Mouse (Mus musculus) cerebellum, adult 9-11 months (tissue): ENCODE measurements at regions not wholly inside any gene's neighbourhood (a gene's known extent, or its start where the extent isn't known, plus 50 kb on each side); places are given as distances from the start of the nearest gene placed in this dataset.
A peak's percentile ranks its signal among the peaks of the same experiment; 100 is the strongest.
"Not testable (repeated sequence)": the region's sequence is repeated elsewhere in the genome, so short reads cannot be mapped to it uniquely, and the experiment has no call there.

Source experiments
- DNase-seq: peaks from one replicate; pipeline ENCODE4 v3.0.0; 2022

DNA sequence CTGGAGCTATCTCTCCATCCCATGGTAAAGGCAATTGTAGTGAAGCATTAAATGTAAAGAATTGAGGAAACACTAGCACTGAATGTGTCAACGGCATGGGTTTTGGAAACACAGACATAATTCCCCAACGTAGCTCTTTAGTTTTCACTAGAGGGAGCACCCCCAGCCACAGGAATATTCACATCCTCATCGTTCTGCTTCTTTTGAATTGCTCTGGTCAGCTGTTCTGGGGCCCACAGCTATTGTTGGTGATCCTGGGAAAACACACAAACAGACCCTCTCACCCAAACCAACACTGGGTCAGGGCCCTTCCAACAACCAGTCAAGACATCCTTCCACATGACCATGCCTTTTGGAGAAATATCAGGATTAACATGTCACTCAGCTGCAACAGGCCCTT lies 119.7 kb downstream of the Impg2 start:
- DNase-seq: not testable (repeated sequence)

DNA sequence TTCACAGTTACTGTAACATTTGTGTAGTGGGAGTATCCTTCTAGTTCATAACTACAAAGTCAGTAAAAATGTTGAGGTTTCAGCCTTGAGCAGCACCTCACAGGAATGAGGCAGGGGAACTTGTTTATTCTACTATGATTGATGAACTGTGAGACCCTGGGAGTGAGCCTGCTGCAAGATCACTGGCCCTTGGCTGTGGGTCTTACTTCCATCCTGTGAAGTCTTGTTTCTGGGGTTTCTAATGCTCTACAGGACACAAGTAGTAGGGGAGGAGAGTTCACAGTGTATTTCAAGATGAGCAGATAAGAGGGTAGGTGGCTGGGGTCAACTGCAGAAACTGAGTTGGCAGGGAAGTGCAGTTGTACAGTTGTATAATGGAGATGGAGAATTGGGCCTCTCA lies 128.3 kb upstream of the Abi3bp start:
- no peak for DNase-seq

DNA sequence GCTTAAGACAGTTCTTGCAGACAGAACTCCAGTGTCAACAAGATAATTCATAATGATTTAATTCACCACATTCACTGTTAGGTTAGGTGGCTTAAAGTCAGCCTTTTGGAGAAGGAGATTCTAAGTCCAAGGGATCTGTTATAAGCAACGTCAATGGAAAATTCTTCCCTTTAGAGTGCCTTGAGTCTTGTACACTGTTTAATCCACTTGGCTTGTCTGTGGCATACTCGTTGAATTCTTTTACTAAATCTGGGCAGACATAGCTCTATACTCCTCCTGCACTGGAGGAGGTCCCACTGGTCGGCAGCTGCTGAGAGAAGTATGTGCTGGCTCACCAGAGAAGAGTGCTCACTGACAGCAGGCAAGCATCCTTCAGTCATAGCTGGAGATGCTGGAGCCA lies 124.8 kb upstream of the Abi3bp start:
- DNase-seq: no peak

GRCm38 (mm10) chr16:56359101-56359500 lies 118.6 kb upstream of the Abi3bp start:
- DNase-seq: no peak

DNA sequence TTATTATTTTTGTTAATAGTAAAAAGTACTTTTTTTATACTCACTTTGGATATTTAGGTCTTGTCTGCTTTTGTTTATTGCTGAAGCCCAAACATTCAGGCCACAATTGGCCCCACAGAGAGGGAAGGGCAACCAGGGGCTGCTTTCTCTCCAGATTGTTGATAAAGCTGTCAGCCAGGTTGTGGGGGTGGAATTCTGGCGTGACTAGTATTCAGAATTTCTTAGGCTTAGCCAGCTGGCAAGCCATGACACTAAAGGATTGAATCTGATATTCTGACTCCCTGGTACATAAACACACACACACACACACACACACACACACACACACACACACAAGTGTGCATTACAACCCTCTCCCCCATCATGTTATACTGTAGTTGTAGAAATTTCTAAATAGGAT lies 116.7 kb upstream of the Abi3bp start:
- DNase-seq: no peak

DNA sequence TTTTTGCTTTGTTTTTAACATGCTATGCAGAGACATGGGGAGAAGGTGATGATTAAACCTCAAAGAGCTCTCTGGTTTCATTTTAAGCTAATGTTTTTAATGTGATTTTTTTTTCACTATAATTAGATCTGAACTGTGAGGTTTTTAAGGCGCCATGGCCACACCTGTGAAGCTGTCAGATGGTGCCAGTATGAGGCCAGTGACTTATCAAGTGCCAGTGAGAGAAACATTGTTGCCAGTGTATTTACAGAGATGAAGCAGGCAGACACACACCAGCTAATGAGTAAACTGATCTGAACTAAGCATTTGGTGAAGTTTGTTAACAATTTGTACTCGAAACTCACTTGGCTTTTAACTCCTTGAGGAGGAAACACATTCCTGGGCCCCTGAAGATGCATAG lies 99.3 kb upstream of the Abi3bp start:
- peak; percentile 9 for DNase-seq

GRCm38 (mm10) chr16:56380680-56381079 lies 97.0 kb upstream of the Abi3bp start:
- no peak for DNase-seq

- DNase-seq: no peak
These were observed 91.1 kb upstream of the Abi3bp start for GRCm38 (mm10) chr16:56386539-56386938.

DNA sequence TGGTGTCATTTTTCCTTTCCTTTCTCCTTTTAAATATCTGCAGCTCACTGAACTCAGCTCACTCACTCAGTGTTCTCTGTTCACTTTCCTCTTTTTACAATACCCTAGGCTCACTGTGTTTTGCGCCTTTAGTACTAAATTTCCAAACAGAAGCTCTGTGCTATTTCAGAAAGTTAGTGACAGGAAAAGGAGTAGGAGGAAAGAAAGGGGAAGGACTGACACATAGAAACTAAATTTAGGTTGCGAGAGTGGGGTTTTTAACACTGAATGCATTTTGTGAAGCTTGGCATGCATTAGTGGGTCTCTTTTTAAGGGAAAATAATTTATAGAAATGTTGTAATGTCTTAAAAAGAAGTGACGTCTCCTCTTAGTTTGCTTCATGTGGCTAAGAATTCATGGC lies 84.8 kb upstream of the Abi3bp start:
- no peak for DNase-seq

- no peak for DNase-seq
These were observed 81.1 kb upstream of the Abi3bp start for GRCm38 (mm10) chr16:56396586-56396985.

- DNase-seq: no peak
These were observed 78.1 kb upstream of the Abi3bp start for GRCm38 (mm10) chr16:56399541-56399940.

GRCm38 (mm10) chr16:56423761-56424160 lies 53.9 kb upstream of the Abi3bp start:
- no peak for DNase-seq
